Mouse (Mus musculus): ENCODE results near the gene Dnm1.

DNA sequence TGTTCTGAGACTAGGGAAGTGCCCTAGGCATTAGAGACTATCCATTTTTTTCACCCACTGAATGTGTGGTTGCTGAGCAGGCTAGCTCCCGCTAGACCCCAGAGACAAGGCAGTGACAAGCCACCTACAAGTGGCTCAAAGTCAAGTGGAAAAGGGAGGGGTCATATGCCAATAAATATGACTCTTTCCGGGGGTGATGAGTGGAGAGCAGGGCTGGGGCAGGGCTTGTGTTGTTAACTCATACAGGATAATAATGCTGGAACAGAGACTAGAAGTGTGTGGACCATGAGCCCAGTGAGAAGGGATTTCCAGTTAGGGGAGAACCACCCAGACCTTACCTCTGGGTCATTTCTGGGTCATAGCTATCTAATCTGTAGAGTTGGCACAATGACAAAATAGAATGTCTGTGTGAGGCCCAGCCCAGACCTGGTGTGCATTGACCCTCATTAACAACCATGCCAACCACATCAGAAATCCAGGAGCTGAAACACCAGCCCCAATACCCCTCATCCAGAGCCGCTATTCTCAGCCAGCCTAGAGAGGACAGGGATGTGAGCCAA is 1.3 kb upstream of the Dnm1 start:
- no peak for TF ChIP-seq CTCF (IDR thresholded peaks at IDR 0.05; ENCODE audit: borderline replicate concordance, insufficient read depth, low read depth, low read length)
- no peak for TF ChIP-seq POLR2A (IDR thresholded peaks at IDR 0.05; ENCODE audit: borderline replicate concordance, insufficient read depth, low read length)

Data from cerebellum, adult 2 months (tissue).